9 mouse cellular contexts compared by ENCODE assay signal in genomic region chr2:118759828-118760227, GRCm38 (mm10). TPM values are rescaled to one million over a fixed set of nuclear protein-coding genes. Genes with fewer than 3 reads are reported as not detected.
A peak's percentile ranks its signal among the peaks of the same experiment; 100 is the strongest.
DNase-seq lines count a peak whose midpoint lies in the region; ATAC-seq and TF ChIP-seq lines count a peak whose summit lies in the region.
"Had no signal": no experiment of that assay in that cellular context is flagged by ENCODE, and none has a peak within 500 bp of the region (broad histone marks: within the 10 kb centered on the region; RNA-seq: fewer than 3 reads in every experiment).

No protein-coding gene starts in this region.

- peak; percentile 80 for DNase-seq in forebrain, embryonic 11.5 days (ENCODE audit: low spot score)
- peak; percentile 61 for DNase-seq in R1 (ENCODE audit: low read depth, low spot score)
- peak; percentile 56 for DNase-seq in kidney, adult 2 months
- DNase-seq in lung, postnatal 36 days: peak; percentile 82
- DNase-seq in layer of hippocampus, postnatal 10 days (ENCODE audit: low spot score in 2 of 2): no peak

- peaks cover 7% of the 10 kb centered on the region for H3K27me3 ChIP-seq in forebrain, embryonic 11.5 days (ENCODE audit: control insufficient read depth, insufficient read depth, low read length)
- H3K27me3 ChIP-seq in forebrain, embryonic 16.5 days (replicated peaks; ENCODE audit: control insufficient read depth, insufficient read depth, low read length): no peaks in the 10 kb centered on the region
- peaks cover 7% of the 10 kb centered on the region; the same call in 1 of the 2 replicates for H3K27me3 ChIP-seq in forebrain, embryonic 13.5 days
- H3K27me3 ChIP-seq in kidney, adult 2 months (replicated peaks; ENCODE audit: control insufficient read depth, insufficient read depth, low read length): no peaks in the 10 kb centered on the region
- H3K27me3 ChIP-seq in small intestine, adult 2 months (ENCODE audit: control insufficient read depth, insufficient read depth, low read length): no peaks in the 10 kb centered on the region

- no peak for TF ChIP-seq POLR2A in kidney, adult 2 months (IDR thresholded peaks at IDR 0.05; ENCODE audit: low read depth, low read length)
- no peak for TF ChIP-seq POLR2A in small intestine, adult 2 months (IDR thresholded peaks at IDR 0.05; ENCODE audit: low read depth, low read length)

- H3K9me3 ChIP-seq in forebrain, embryonic 11.5 days (ENCODE audit: control insufficient read depth, low read length): no peaks in the 10 kb centered on the region
- H3K9me3 ChIP-seq in forebrain, embryonic 16.5 days (ENCODE audit: control insufficient read depth, low read length): no peaks in the 10 kb centered on the region
- no peaks in the 10 kb centered on the region for H3K9me3 ChIP-seq in forebrain, embryonic 13.5 days (replicated peaks)
- H3K9me3 ChIP-seq: limb, embryonic 15.5 days had no signal

- peaks cover 25% of the 10 kb centered on the region for H3K4me1 ChIP-seq in forebrain, embryonic 11.5 days (replicated peaks; ENCODE audit: control insufficient read depth, insufficient read depth, low read length)
- peaks cover 42% of the 10 kb centered on the region for H3K4me1 ChIP-seq in forebrain, embryonic 16.5 days (replicated peaks; ENCODE audit: control insufficient read depth, insufficient read depth, low read length)
- peaks cover 50% of the 10 kb centered on the region for H3K4me1 ChIP-seq in forebrain, embryonic 13.5 days
- H3K4me1 ChIP-seq in kidney, adult 2 months (ENCODE audit: control insufficient read depth, insufficient read depth, low read length): peaks cover 14% of the 10 kb centered on the region; the same call in 1 of the 2 replicates
- H3K4me1 ChIP-seq in small intestine, adult 2 months (ENCODE audit: control insufficient read depth, insufficient read depth, insufficient read length, low read length): peaks cover 46% of the 10 kb centered on the region

- peak; percentile 31 for ATAC-seq in forebrain, embryonic 11.5 days (replicated peaks; ENCODE audit: low FRiP score)
- no peak for ATAC-seq in forebrain, embryonic 16.5 days
- peak; percentile 11; the same call in 1 of the 2 replicates for ATAC-seq in forebrain, embryonic 13.5 days

- H3K4me2 ChIP-seq in forebrain, embryonic 11.5 days (ENCODE audit: low read depth, low read length, severe bottlenecking): no peak overlapping the region
- no peak overlapping the region for H3K4me2 ChIP-seq in forebrain, embryonic 16.5 days (ENCODE audit: low read length)
- no peak overlapping the region for H3K4me2 ChIP-seq in forebrain, embryonic 13.5 days
- H3K4me2 ChIP-seq: limb, embryonic 15.5 days had no signal

- no peak overlapping the region for H3K4me3 ChIP-seq in forebrain, embryonic 11.5 days (ENCODE audit: low read depth, low read length)
- H3K4me3 ChIP-seq in forebrain, embryonic 16.5 days (replicated peaks; ENCODE audit: low read length): no peak overlapping the region
- H3K4me3 ChIP-seq in forebrain, embryonic 13.5 days: no peak overlapping the region
- no peak overlapping the region for H3K4me3 ChIP-seq in kidney, adult 2 months (ENCODE audit: insufficient read depth, low read depth, low read length)
- H3K4me3 ChIP-seq in small intestine, adult 2 months (ENCODE audit: low read depth, low read length): no peak overlapping the region
- H3K4me3 ChIP-seq: limb, embryonic 15.5 days had no signal

- TF ChIP-seq CTCF in kidney, adult 2 months (conservative IDR thresholded peaks at IDR 0.05; ENCODE audit: insufficient read depth, insufficient read length, low read depth, low read length): peak; percentile 69
- TF ChIP-seq CTCF in small intestine, adult 2 months (IDR thresholded peaks at IDR 0.05; ENCODE audit: extremely low read depth, insufficient read length, insufficient replicate concordance, low read depth, low read length): peak; percentile 81; the same call in 1 of the 2 replicates

- H3K36me3 ChIP-seq in forebrain, embryonic 11.5 days (ENCODE audit: control insufficient read depth, insufficient read depth, low read length): no peaks in the 10 kb centered on the region
- no peaks in the 10 kb centered on the region for H3K36me3 ChIP-seq in forebrain, embryonic 16.5 days (ENCODE audit: control insufficient read depth, insufficient read depth)
- H3K36me3 ChIP-seq in forebrain, embryonic 13.5 days (ENCODE audit: poor library complexity, severe bottlenecking): peaks cover 7% of the 10 kb centered on the region; the same call in 1 of the 2 replicates
- H3K36me3 ChIP-seq in kidney, adult 2 months (ENCODE audit: control insufficient read depth, insufficient read depth, low read length): no peaks in the 10 kb centered on the region
- no peaks in the 10 kb centered on the region for H3K36me3 ChIP-seq in small intestine, adult 2 months (ENCODE audit: control insufficient read depth, insufficient read depth, low read length)
- H3K36me3 ChIP-seq: limb, embryonic 15.5 days had no signal

- no peak overlapping the region for H3K9ac ChIP-seq in forebrain, embryonic 11.5 days (ENCODE audit: low read length)
- H3K9ac ChIP-seq in forebrain, embryonic 16.5 days (replicated peaks; ENCODE audit: low read depth, low read length): no peak overlapping the region
- H3K9ac ChIP-seq in forebrain, embryonic 13.5 days: no peak overlapping the region
- H3K9ac ChIP-seq: limb, embryonic 15.5 days had no signal

- no peak overlapping the region for H3K27ac ChIP-seq in forebrain, embryonic 11.5 days (ENCODE audit: low read depth, low read length)
- H3K27ac ChIP-seq in forebrain, embryonic 16.5 days (ENCODE audit: low read length): no peak overlapping the region
- no peak overlapping the region for H3K27ac ChIP-seq in forebrain, embryonic 13.5 days
- no peak overlapping the region for H3K27ac ChIP-seq in kidney, adult 2 months (ENCODE audit: insufficient read depth, low read depth, low read length)
- 0 out of 2 replicates have a peak overlapping the region, but pooled peaks have one; percentile 8 for H3K27ac ChIP-seq in small intestine, adult 2 months (ENCODE audit: insufficient read depth, low read depth, low read length)
- H3K27ac ChIP-seq: limb, embryonic 15.5 days had no signal

- WGBS in forebrain, embryonic 11.5 days: 8% methylated on average over 8 of the region's 8 CpGs
- WGBS in forebrain, embryonic 16.5 days: 9% methylated on average over 8 of the region's 8 CpGs
- WGBS in forebrain, embryonic 13.5 days: 11% methylated on average over 8 of the region's 8 CpGs
- WGBS in kidney, adult 2 months: 23% methylated on average over 8 of the region's 8 CpGs
- WGBS in small intestine, adult 2 months: 10% methylated on average over 8 of the region's 8 CpGs

RNA-seq across cellular contexts. Expression of gene Ccdc9b, which starts 2.6 kb away (rescaled TPM):
- 0.36 and 0.87 TPM in 2 replicates for polyA plus RNA-seq in forebrain, embryonic 11.5 days (2014; fragmentation: Nextera tagmentation; extraction: Ambion mirVana)
- 1.3 and 1.6 TPM in 2 replicates for polyA plus RNA-seq in forebrain, embryonic 16.5 days (2015; fragmentation: Nextera tagmentation; extraction: Ambion mirVana)
- polyA plus RNA-seq in forebrain, embryonic 13.5 days (2015; fragmentation: Nextera tagmentation; extraction: Ambion mirVana): 1.5 and 2.0 TPM in 2 replicates
- 3.4 and 3.6 TPM in 2 replicates for polyA plus RNA-seq in kidney, adult 2 months (2012; rRNA removed)
- polyA plus RNA-seq in small intestine, adult 2 months (2012; rRNA removed): 2.4 and 3.3 TPM in 2 replicates
- total RNA-seq in layer of hippocampus, postnatal 10 days (2021): 1 to 10 TPM; 2.4 to 2.6 TPM

RNA-seq across cellular contexts. Expression of gene Phgr1, which starts 12.7 kb away (rescaled TPM):
- polyA plus RNA-seq in forebrain, embryonic 11.5 days (2014; fragmentation: Nextera tagmentation; extraction: Ambion mirVana): not detected in 2 replicates
- not detected in 2 replicates for polyA plus RNA-seq in forebrain, embryonic 16.5 days (2015; fragmentation: Nextera tagmentation; extraction: Ambion mirVana)
- polyA plus RNA-seq in forebrain, embryonic 13.5 days (2015; fragmentation: Nextera tagmentation; extraction: Ambion mirVana): not detected in 2 replicates
- polyA plus RNA-seq in kidney, adult 2 months (2012; rRNA removed): not detected in 2 replicates
- 2,253 and 5,176 TPM in 2 replicates for polyA plus RNA-seq in small intestine, adult 2 months (2012; rRNA removed)
- total RNA-seq in layer of hippocampus, postnatal 10 days (2021): not detected

RNA-seq across cellular contexts. Expression of gene Inafm2, which starts 14.3 kb away (rescaled TPM):
- polyA plus RNA-seq in forebrain, embryonic 11.5 days (2014; fragmentation: Nextera tagmentation; extraction: Ambion mirVana): 28.6 and 30.4 TPM in 2 replicates
- 24.4 and 27.0 TPM in 2 replicates for polyA plus RNA-seq in forebrain, embryonic 16.5 days (2015; fragmentation: Nextera tagmentation; extraction: Ambion mirVana)
- polyA plus RNA-seq in forebrain, embryonic 13.5 days (2015; fragmentation: Nextera tagmentation; extraction: Ambion mirVana): 26.3 and 27.0 TPM in 2 replicates
- polyA plus RNA-seq in kidney, adult 2 months (2012; rRNA removed): 8.1 and 8.7 TPM in 2 replicates
- 6.2 and 8.8 TPM in 2 replicates for polyA plus RNA-seq in small intestine, adult 2 months (2012; rRNA removed)
- 10 to 100 TPM; 31.7 to 33.4 TPM for total RNA-seq in layer of hippocampus, postnatal 10 days (2021)

RNA-seq across cellular contexts. Expression of gene Disp2, which starts 19.7 kb away (rescaled TPM):
- 5.4 and 5.9 TPM in 2 replicates for polyA plus RNA-seq in forebrain, embryonic 11.5 days (2014; fragmentation: Nextera tagmentation; extraction: Ambion mirVana)
- 27.3 and 36.9 TPM in 2 replicates for polyA plus RNA-seq in forebrain, embryonic 16.5 days (2015; fragmentation: Nextera tagmentation; extraction: Ambion mirVana)
- 13.6 and 15.7 TPM in 2 replicates for polyA plus RNA-seq in forebrain, embryonic 13.5 days (2015; fragmentation: Nextera tagmentation; extraction: Ambion mirVana)
- polyA plus RNA-seq in kidney, adult 2 months (2012; rRNA removed): 0.35 and 0.67 TPM in 2 replicates
- 1.7 and 3.5 TPM in 2 replicates for polyA plus RNA-seq in small intestine, adult 2 months (2012; rRNA removed)
- total RNA-seq in layer of hippocampus, postnatal 10 days (2021): 100 to 1,000 TPM; 191 to 195 TPM

RNA-seq across cellular contexts. Expression of gene Plcb2, which starts 31.6 kb away (rescaled TPM):
- polyA plus RNA-seq in forebrain, embryonic 11.5 days (2014; fragmentation: Nextera tagmentation; extraction: Ambion mirVana): 0.33 and 0.45 TPM in 2 replicates
- polyA plus RNA-seq in forebrain, embryonic 16.5 days (2015; fragmentation: Nextera tagmentation; extraction: Ambion mirVana): 0.63 and 1.2 TPM in 2 replicates
- 0.17 and 0.43 TPM in 2 replicates for polyA plus RNA-seq in forebrain, embryonic 13.5 days (2015; fragmentation: Nextera tagmentation; extraction: Ambion mirVana)
- 1.9 and 3.7 TPM in 2 replicates for polyA plus RNA-seq in kidney, adult 2 months (2012; rRNA removed)
- 2.9 and 6.2 TPM in 2 replicates for polyA plus RNA-seq in small intestine, adult 2 months (2012; rRNA removed)
- total RNA-seq in layer of hippocampus, postnatal 10 days (2021): 1 to 10 TPM; 2.1 to 2.9 TPM

Comparison
In these comparisons a context has a peak if more than half of its experiments do, and no peak if none do; other contexts are left out.
1. DNase-seq: peak in forebrain, embryonic 11.5 days (single experiment), R1 (single experiment), kidney, adult 2 months (single experiment) and lung, postnatal 36 days (single experiment); none in layer of hippocampus, postnatal 10 days (0 of 2).
2. RNA of gene Phgr1, which starts 12.7 kb away (polyA plus RNA-seq): 2,253 to 5,176 TPM in small intestine, adult 2 months; not detected in kidney, adult 2 months, not detected in forebrain, embryonic 11.5 days, not detected in forebrain, embryonic 16.5 days and not detected in forebrain, embryonic 13.5 days; every median in the first group is over 1,000 times any median in the second.